Mouse (Mus musculus) heart, embryonic 11.5 days (tissue): Measurements from ENCODE around the gene Paqr6. TPM values are rescaled to one million over a fixed set of nuclear protein-coding genes. Genes with fewer than 3 reads are reported as not detected.
"Not testable (repeated sequence)": the region's sequence is repeated elsewhere in the genome, so short reads cannot be mapped to it uniquely, and the experiment has no call there.

Experiments used
- ATAC-seq: fragments of 200-750 bp; cut with Nextera tagmentation; replicated peaks from 2 replicates; pipeline ENCODE4 v1.8.0; 2017; ENCODE audit warnings: moderate library complexity; ENCODE audit not compliant: insufficient number of reproducible peaks, low FRiP score, low TSS enrichment
- H3K27ac ChIP-seq: fragments of 300-500 bp; sonication (generic); 2 replicates; pipeline ENCODE4 v1.5.1; 2014; ENCODE audit warnings: mild to moderate bottlenecking, low read depth, low read length
- H3K27me3 ChIP-seq: fragments of 300-500 bp; sonication (generic); 2 replicates; pipeline ENCODE4 v1.6.1; 2014; ENCODE audit warnings: mild to moderate bottlenecking, low read length, mixed read lengths; ENCODE audit not compliant: control insufficient read depth, insufficient read depth
- H3K36me3 ChIP-seq: fragments of 300-500 bp; sonication (generic); 2 replicates; pipeline ENCODE4 v1.6.1; 2014; ENCODE audit warnings: mild to moderate bottlenecking, low read length, moderate library complexity, mixed read lengths; ENCODE audit not compliant: control insufficient read depth, insufficient read depth
- H3K4me1 ChIP-seq: fragments of 300-500 bp; sonication (generic); 2 replicates; pipeline ENCODE4 v1.6.1; 2014; ENCODE audit warnings: low read length; ENCODE audit not compliant: control insufficient read depth, insufficient read depth
- H3K4me2 ChIP-seq: fragments of 300-500 bp; sonication (generic); 2 replicates; pipeline ENCODE4 v1.6.1; 2014; ENCODE audit warnings: mild to moderate bottlenecking, moderate library complexity
- H3K4me3 ChIP-seq: fragments of 300-500 bp; sonication (generic); 2 replicates; pipeline ENCODE4 v1.5.1; 2014; ENCODE audit warnings: low read depth, low read length
- H3K9ac ChIP-seq: fragments of 300-500 bp; sonication (generic); 2 replicates; pipeline ENCODE4 v1.6.1; 2014; ENCODE audit warnings: mild to moderate bottlenecking, low read depth, low read length, moderate library complexity
- H3K9me3 ChIP-seq: fragments of 300-500 bp; sonication (generic); replicated peaks from 2 replicates; pipeline ENCODE4 v1.6.1; 2016; ENCODE audit warnings: low read length; ENCODE audit not compliant: control insufficient read depth
- WGBS: fragments of 180-500 bp; shearing (Covaris S2); extraction: QIAGEN DNeasy Blood & Tissue Kit; methylation state at CpG from one replicate; pipeline ENCODE4 v1.1.7; 2014; ENCODE audit not compliant: insufficient replicate concordance; 5-methylcytosine and 5-hydroxymethylcytosine counted together
- polyA plus RNA-seq: library from polyadenylated mRNA; unstranded; fragments of >200 nt; fragmentation: Nextera tagmentation; extraction: Ambion mirVana; gene quantifications from 2 replicates; pipeline ENCODE4 v1.2.1, GENCODE M21; 2014

The Paqr6 gene
- polyA plus RNA-seq, 1 experiment from 2014 or later = 2.7 TPM

DNA sequence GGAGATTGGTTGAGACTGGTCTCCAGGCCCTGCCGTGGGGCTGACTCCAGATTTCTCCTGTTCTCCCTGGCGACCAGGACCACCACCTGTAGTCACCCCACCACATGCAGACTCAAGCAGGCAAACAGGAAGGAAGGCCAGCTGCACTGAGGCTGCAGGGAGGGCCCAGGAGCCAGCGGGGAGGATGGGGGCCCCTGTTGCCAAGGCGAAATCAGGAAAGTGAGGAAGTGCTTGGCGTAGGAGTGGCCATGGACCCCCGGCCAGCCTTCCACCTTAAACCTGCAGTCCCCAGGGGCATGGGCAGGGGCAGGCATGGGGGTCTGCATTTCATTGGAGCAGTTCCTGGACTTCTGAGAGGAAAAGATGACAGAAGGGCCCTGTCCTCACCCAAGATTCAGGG lies 3.3 kb upstream of the Paqr6 start:
- peaks cover 15% of the 10 kb centered on the region for H3K27me3 ChIP-seq
- H3K4me1 ChIP-seq = peaks cover 22% of the 10 kb centered on the region
- ATAC-seq = no peak
- H3K9me3 ChIP-seq = no peaks in the 10 kb centered on the region
- no peak overlapping the region; the same call in 1 of the 2 replicates for H3K9ac ChIP-seq
- H3K36me3 ChIP-seq = peaks cover 45% of the 10 kb centered on the region
- no peak overlapping the region for H3K27ac ChIP-seq
- 71% methylated on average over 6 of the region's 6 CpGs for WGBS
- no peak overlapping the region for H3K4me3 ChIP-seq
- no peak overlapping the region for H3K4me2 ChIP-seq

- WGBS = 93% methylated on average over 2 of the region's 2 CpGs
Observed at GRCm38 (mm10) chr3:88361612-88362313, 2.6 kb upstream of the Paqr6 start.

DNA sequence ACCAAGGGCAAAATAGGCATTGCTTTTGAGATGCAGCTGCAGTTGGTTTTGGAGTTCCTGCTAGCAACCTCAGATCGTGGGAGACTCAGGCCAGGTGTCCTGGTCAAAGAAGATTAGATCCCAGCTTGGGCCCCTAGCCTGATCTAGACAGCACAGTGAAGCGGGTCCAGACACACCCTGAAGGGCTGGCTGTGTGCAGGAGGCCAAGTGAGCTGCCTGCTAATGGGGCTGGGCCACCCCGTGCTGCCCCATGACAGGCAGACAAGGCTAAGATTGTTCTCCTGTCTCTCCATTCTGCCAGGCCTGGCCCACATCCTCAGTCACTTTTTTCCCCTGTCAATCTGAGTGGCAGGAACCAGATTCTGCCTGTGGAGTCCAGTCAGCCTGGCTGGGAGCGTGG lies 684 bp upstream of the Paqr6 start:
- Histone ChIP-seq H3K9me3 (no peaks in the 10 kb centered on the region), H3K9ac (no peak overlapping the region), H3K27me3 (peaks cover 19% of the 10 kb centered on the region), H3K27ac (peak overlapping the region; percentile 73), H3K4me3 (no peak overlapping the region), H3K36me3 (peaks cover 29% of the 10 kb centered on the region), H3K4me1 (peaks cover 22% of the 10 kb centered on the region), H3K4me2 (peak overlapping the region; percentile 60)
- WGBS = 38% methylated on average over 4 of the region's 4 CpGs
- peak; percentile 60; the same call in 1 of the 2 replicates for ATAC-seq

More at GRCm38 (mm10) chr3:88361612-88362313, 2.6 kb upstream of the Paqr6 start:
- Histone ChIP-seq H3K9ac (no peak overlapping the region), H3K4me1 (peaks cover 22% of the 10 kb centered on the region), H3K4me3 (no peak overlapping the region), H3K27ac (no peak overlapping the region), H3K36me3 (peaks cover 39% of the 10 kb centered on the region), H3K4me2 (no peak overlapping the region), H3K9me3 (no peaks in the 10 kb centered on the region), H3K27me3 (peaks cover 19% of the 10 kb centered on the region)
- ATAC-seq = no peak

DNA sequence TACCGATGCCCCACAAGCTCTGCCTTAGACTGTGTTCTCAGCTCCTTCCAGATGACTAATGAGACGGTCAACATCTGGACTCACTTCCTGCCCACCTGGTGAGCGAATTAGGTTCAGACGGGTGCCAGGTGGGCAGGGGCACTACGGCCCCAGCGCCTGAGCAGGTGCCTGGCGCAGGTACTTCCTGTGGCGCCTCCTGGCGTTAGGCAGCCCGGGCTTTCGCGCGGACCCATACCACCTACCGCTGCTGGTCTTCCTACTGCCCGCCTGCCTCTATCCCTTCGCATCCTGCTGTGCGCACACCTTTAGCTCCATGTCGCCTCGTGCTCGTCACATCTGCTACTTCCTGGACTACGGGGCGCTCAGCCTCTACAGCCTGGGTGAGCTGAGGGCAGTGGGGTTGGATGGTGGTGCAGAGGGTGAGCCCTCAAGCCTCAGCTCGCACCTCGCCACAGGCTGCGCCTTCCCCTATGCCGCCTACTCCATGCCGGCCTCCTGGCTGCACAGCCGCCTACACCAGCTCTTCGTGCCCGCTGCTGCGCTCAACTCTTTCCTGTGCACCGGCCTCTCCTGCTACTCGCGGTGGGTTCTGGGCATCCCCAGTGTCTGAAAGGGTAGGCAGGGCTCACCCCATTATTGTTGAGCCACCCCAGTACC lies 1.4 kb downstream of the Paqr6 start:
- no peak overlapping the region for H3K4me2 ChIP-seq
- ATAC-seq = no peak
- peaks cover 19% of the 10 kb centered on the region for H3K27me3 ChIP-seq
- no peaks in the 10 kb centered on the region for H3K9me3 ChIP-seq
- 34% methylated on average over 34 of the region's 34 CpGs for WGBS
- H3K4me3 ChIP-seq = no peak overlapping the region
- peaks cover 11% of the 10 kb centered on the region for H3K36me3 ChIP-seq
- no peak overlapping the region for H3K9ac ChIP-seq
- no peak overlapping the region for H3K27ac ChIP-seq
- peaks cover 13% of the 10 kb centered on the region for H3K4me1 ChIP-seq

DNA sequence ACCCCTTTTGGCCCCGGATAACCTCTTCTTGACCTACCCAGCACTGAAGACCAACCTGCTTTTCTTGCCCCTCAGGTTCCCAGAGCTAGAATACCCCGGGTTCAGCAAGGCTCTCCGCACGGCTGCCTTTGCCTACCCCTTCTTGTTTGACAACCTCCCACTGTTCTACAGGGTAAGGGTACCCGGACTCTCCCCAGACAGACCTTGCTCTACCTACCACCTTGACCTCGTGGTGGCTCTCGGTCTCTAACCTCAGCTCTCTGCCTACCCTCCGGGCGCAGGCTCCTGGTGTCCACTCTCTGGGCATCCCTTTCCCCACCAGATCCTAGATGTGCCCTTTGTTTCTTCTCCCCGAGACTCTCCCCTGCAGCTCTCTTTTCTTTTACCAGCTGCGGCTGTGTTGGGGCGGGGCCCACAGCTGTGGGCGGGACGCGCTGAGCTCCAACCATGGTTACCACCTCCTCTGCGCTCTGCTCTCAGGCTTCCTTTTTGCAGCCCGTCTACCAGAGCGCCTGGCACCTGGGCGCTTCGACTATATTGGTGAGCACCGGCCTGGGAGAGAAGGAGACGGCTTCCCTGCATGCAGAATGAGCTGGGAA lies 2.5 kb downstream of the Paqr6 start:
- ATAC-seq = peak; percentile 41; the same call in 1 of the 2 replicates
- Histone ChIP-seq H3K4me2 (peak overlapping the region; percentile 51), H3K4me3 (0 out of 2 replicates have a peak overlapping the region, but pooled peaks have one; percentile 10), H3K4me1 (peaks cover 13% of the 10 kb centered on the region), H3K27me3 (peaks cover 19% of the 10 kb centered on the region)
- not testable (repeated sequence) for H3K27ac ChIP-seq, H3K36me3 ChIP-seq, H3K9ac ChIP-seq, H3K9me3 ChIP-seq
- 6% methylated on average over 16 of the region's 22 CpGs for WGBS

GRCm38 (mm10) chr3:88367517-88367916 lies 3.1 kb downstream of the Paqr6 start:
- H3K4me3 ChIP-seq, H3K9me3 ChIP-seq, ATAC-seq, H3K9ac ChIP-seq, H3K27ac ChIP-seq, H3K4me2 ChIP-seq, H3K36me3 ChIP-seq: not testable (repeated sequence)
- H3K4me1 ChIP-seq = peaks cover 13% of the 10 kb centered on the region
- 41% methylated on average over 3 of the region's 7 CpGs for WGBS
- H3K27me3 ChIP-seq = peaks cover 19% of the 10 kb centered on the region

DNA sequence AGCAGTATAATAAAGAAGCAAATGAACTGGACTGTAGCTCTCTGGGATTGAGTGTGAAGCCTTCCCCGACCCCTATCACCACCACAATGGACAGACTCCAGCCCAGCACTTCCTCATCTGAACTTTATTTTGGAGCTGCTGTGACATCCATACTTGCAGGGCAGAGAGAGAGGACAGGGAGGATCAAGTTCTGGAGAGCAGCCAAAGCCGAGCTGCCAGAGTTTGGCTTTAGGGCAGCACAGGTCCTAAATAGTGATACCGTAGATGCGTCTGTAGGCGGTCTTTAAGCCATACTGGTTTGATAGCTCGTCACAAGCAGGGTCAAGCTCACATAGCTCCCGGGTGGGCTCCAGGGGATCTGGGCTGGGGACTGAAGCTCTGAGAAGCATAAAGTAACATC lies 4.1 kb downstream of the Paqr6 start:
- WGBS = 83% methylated on average over 7 of the region's 7 CpGs
- H3K4me3 ChIP-seq, H3K4me2 ChIP-seq, H3K9me3 ChIP-seq, H3K9ac ChIP-seq, ATAC-seq, H3K36me3 ChIP-seq, H3K27ac ChIP-seq: not testable (repeated sequence)
- Histone ChIP-seq H3K4me1 (peaks cover 12% of the 10 kb centered on the region), H3K27me3 (peaks cover 19% of the 10 kb centered on the region)

DNA sequence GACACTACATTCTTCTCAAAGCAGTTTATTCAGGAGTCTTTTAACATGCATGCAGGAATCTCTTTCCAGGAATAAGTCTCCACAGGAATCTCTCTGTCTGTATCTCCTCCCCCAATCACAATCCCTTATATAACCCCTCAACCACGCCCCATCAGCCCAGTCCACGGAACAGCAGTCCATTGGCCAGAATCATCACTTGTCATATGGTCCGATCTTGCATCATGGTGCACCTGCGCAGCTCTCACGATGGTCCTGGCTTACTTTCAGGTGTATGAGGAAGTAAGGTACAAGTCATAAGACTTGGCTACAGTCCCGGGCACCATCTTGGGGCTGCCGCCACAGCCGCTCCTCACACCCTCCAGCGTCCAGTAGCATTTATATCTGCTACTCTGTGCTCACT lies 8.3 kb downstream of the Paqr6 start, which contains the start of gene Bglap3:
Bglap3 (minus strand) TSS at position 101 of the 400 bp plus-strand sequence.
- ATAC-seq, H3K4me2 ChIP-seq, H3K4me3 ChIP-seq, H3K27me3 ChIP-seq, H3K9me3 ChIP-seq, H3K4me1 ChIP-seq, H3K36me3 ChIP-seq, H3K27ac ChIP-seq, H3K9ac ChIP-seq: not testable (repeated sequence)
- 88% methylated on average over 9 of the region's 9 CpGs for WGBS
